Mouse (Mus musculus): Measurements from ENCODE around the gene Ina.
"Not testable (repeated sequence)": the region's sequence is repeated elsewhere in the genome, so short reads cannot be mapped to it uniquely, and the experiment has no call there.

Gene Ina

DNA sequence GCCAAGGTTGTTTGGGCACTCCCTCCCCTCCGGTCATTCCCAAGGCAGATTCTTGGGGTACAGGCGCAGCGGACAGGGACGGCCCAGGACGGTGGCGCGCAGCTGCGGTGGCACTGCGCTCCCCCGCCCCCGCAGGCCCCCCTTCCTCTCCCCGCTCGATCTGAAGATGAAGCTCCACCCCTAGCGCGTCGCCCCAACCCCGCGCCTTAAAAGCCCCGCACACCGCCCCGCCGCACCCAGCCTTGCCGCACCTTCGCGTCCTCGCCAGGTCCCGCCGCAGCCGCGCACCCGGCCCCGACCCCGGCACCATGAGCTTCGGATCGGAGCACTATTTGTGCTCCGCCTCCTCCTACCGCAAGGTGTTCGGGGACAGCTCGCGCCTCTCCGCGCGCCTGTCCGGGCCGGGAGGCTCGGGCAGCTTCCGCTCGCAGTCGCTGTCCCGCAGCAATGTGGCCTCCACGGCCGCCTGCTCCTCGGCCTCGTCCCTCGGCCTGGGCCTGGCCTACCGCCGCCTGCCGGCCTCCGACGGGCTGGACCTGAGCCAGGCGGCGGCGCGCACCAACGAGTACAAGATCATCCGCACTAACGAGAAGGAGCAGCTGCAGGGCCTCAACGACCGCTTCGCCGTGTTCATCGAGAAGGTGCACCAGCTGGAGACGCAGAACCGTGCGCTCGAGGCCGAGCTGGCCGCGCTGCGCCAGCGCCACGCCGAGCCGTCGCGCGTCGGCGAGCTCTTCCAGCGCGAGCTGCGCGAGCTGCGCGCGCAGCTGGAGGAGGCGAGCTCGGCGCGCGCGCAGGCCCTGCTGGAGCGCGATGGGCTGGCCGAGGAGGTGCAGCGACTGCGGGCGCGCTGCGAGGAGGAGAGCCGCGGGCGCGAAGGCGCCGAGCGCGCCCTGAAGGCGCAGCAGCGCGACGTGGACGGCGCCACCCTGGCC, at the start of gene Ina, which contains the start of gene Nt5c2:
Ina (plus strand) TSS at position 252 of the 935 bp plus-strand sequence.
Nt5c2 (minus strand) TSS at position 707 of the 935 bp plus-strand sequence.
- peak; percentile 66 for DNase-seq (ENCODE audit: low spot score)

DNA sequence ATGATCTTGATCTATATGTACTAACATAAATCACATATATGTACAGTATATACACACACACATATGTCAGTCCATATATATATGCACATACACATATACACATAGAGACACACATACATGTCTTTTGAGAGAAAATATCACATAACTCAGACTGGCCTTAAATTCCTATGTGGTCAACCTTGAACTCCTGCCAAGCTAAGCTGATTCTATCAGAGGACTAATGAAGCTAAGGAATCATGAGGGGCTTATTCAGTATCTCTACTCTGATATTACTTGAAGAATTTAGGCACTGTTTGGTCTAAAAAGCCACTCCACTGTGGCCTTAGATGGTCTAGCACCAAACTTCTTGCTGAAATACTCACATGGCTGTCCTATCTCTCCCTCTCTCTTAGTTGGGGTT, 49.0 kb upstream of the Ina start:
- DNase-seq (ENCODE audit: low spot score), result no peak

DNA sequence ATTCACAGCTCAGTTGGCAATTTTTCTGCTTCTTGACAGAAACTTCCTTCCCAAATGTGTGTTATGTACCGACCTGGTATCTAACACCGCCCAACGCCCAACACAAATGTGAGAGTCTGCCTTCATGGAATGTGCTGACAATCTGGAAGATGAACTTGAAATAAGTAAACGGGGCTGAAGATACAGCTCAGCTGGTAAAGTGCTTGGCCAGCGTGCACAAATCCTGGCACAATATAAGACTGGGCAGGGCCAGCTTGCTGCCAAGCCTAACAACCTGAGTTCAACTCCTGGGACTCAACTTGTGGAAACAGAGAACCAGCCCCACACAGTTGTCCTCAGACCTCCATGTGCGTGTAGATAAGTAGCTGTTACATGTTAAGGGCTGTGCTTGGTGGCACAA, 48.2 kb upstream of the Ina start:
- DNase-seq (ENCODE audit: low spot score), result no peak

DNA sequence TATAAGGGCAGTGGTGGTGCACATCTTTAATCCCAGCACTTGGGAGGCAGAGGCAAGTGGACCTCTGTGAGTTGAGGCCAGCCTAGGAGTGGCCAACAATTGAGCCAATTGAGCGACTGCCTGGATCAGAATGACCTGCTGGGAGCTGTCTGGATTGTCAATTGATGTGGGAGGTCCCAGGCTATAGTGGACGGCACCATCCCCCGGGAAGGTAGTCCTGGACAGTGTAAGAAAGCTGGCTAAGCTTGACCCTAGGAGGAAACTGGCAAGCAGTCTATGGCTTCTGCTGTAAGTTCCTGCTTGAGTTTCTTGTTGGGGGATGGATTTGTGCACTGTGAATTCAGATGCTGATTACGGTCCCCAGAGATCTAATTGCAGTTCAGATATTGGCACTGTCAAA, 46.6 kb upstream of the Ina start:
- DNase-seq (ENCODE audit: low spot score), result no peak

DNA sequence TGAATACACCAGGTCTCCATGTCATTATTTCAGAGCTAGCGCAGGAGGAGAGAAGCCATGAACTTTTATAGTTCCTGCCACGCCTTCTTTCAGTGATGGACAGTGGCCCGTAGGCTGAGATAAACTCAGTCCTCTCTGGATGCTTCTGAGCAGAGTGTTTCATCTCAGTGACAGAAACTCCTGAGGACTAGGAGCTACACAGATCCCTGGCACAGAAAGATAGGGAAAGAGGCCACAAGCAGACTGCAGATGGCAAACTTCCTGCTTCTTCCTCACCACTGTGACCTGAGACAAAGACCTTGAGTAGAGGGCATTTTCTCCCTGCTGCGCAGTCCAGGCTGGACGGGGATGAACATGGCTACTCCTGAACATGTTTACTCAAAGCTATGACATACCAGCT, 45.7 kb upstream of the Ina start:
- no peak for DNase-seq (ENCODE audit: low spot score)

DNA sequence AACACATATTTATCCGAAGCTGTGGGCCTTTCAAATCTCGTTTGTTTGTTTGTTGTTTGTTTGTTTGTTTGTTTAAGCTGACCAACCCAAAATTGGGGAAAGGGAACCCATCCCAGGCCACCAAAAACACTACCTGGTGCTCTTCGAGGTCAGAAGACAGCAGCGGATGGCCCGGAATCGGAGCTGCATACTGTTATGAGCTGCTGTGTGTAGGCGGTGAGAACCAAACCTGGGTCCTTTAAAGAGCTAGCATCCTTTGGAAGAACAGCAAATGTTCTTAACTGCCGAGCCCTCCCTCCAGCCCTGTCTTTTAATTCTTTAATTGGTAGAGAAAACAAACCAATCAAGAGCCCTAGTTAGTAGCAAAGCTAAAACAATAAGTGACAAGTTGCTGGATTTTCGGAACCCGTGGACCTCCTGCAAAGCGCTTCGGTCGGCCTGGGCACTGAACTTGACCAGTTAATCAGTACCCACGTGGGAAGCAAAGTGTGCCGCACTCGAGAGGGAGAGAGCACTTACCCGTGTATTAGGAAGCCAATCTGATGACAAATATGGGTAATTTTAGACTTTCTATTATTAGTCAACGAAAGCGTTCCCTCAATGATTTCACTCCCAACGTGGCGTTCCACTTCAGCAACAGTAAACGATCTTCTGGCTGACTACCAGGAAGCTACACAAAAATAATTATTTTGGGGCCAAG, 45.1 kb upstream of the Ina start:
- DNase-seq (ENCODE audit: low spot score), result no peak

DNA sequence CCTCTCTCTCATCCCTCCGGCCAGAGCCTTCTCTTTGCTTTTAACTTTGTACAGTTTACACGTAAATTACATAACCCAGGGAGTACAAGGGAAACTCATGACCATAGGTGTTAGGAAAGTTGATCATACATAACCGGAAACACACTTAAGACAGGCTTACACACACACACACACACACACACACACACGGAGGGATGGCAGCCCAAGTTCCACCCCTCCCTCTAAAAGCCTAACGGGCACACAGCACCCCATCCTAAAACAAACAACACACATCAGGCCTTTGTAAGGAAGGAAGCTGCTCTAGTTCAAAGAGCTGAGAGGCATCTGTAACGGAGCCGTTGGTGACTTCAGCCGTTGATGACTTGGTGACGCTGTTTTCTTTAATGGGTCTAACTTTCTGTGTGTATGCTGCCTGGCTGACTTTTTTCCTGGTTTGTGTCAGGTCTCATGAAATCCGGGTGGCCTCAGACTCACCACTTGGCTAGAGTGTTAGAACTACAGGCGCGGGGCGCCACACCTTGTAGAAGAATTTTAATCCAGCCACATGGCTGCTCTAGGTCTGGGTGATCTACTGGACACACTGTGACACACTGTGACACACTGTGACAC, 44.3 kb upstream of the Ina start:
- no peak for DNase-seq (ENCODE audit: low spot score)

DNA sequence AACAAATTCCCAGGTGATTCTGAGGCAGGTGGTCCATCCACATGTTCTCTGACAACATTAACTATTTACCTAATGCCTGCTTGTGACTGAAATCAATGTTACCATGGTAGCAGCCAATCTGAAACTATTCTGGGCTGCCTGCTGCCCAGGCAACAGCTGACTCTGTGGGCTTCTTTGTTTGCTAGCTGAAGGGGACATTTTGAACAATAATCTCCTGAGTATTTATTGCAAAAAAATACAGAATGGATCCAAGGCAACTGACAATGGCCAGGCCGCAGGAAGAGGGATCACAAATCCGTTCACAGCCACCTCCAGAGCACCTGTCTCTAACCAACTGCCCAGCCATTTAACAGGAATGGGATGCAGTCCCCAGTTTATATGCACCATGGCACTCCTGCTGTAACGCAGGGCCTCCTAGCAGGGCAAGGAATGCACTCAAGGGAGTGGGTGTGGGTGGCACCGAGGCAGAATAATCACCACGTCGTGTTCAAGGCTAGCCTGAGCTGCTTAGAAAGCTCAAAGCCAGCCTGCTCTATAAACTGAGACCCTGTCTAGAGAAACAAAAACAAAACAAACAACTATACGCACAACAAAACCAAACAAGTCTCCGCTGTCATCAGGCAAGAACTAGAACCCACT, 43.3 kb upstream of the Ina start:
- DNase-seq (ENCODE audit: low spot score), result no peak

DNA sequence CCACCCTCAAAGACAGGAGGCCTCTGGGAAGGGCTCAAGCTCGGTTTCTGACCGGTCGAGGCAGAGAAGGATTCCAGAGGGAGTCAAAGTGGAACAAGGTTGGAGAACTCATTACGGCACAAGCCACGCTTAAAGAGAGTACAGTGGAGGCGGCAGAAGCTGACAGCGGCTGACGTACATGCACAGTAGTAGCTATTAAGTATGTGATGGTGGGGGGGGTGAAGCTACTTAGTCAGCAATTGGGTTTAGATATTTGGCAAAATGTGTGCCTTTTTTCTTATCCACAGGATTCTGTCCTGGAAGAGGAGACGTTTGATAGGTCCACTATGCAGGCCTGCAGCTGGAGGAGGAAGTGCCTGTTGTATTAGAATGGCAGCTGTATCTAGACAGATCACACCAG, 42.8 kb upstream of the Ina start:
- DNase-seq (ENCODE audit: low spot score), result no peak

DNA sequence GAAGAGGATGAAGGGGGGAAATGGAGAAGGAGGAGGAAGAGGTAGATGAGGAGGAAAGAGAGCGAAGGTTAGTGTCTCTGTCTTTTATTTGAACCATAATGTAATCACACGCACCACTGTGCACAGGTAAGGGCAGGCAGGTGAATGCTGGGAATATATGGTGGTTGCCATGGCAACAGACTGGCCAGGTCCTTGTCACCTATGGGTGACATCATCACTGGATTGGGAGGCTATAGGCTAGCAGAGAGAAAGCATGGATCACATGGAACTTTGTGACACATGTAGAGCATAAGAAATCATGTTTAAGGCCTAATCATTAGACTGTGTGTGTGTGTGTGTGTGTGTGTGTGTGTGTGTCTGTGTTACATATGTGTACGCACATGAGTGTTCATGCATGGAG, 42.3 kb upstream of the Ina start:
- no peak for DNase-seq (ENCODE audit: low spot score)

DNA sequence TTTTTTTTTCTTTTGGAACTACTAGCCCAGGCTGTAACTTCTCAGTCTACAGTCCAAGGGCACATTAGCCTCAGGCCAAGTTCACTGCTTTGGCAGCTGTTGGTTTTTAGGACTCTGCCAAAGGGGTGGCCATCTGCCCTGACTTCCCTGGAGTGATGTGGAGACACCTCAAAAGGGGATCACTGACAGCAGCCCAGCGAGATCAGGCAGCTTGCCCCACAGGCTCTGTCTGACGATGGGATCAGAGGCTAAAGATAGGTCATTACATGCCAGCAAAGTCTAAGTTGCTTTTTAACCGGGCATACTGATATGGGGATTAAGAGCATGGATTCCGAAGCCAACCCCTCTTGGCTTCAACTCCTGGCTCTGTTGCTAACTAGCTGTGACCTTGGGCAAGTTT, 38.9 kb upstream of the Ina start:
- DNase-seq (ENCODE audit: low spot score), result no peak

DNA sequence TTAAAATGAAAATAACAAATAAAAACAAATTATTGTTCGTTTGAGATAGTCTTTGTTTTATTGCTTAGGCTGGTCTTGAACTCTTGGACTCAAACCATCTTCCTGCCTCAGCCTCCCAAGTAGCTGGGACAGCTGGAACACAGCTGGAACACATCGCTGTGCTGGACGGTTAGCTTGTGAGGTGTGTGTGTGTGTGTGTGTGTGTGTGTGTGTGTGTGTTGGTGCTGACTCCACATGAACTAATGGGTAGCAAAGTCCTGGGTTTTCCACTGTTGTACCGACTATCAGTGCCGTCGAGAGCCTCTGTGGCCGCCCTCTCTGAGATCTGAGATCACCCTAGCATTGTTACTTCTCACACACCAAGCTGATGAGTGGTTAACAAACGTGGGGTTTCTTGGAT, 38.5 kb upstream of the Ina start:
- no peak for DNase-seq (ENCODE audit: low spot score)

DNA sequence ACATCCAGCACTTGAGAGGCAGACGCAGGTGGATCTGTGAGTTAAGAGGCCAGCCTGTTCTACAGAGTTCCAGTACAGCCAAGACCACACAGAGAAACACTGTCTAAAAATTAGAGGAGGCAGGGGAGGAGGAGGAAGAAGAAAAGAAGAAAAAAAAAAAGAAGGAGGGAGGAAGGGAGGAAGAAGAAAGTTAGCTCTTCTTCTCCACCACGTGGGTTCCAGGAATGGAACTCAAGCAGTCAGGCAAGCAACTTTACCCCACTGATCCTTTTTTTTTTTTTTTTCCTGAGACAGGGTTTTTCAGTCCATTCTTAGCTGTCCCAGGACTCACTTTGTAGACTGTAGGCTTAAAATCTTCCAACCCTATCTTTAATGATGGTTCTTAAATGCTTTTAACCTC, 37.8 kb upstream of the Ina start:
- DNase-seq (ENCODE audit: low spot score), result no peak

DNA sequence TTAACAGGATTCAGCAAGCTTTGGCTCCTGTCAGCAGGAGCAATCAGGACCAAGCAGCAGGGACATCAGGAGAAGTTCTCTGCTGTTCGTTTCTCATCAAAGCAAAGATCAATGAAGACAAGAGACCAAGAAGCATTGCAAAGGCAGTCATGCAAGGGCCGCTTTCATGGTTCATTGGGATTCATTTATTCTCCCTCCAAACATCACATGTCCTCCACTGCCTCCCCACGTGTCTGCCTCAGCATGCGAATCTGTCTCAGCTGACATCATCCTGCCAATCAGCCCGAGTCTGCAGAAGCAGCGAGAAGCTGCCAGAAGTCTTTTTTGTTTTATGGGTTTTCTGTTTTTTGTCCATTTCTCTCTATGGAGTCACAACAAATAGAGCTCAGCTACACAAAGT, 37.0 kb upstream of the Ina start:
- no peak for DNase-seq (ENCODE audit: low spot score)

DNA sequence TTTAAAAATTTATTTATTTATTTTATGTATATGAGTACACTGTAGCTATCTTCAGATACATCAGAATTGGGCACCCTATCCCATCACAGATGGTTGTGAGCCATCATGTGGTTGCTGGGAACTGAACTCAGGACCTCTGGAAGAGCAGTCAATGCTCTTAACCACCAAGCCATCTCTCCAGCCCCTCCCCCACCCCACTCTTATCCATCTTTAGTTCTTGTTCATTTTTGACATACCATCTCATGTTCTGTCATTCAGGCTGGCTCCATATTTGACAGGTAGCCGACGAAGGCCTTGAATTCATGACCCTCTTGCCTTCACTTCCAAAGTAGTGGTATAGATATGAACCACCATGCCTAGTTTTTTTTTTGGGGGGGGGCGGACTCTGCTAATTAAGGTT, 36.4 kb upstream of the Ina start:
- DNase-seq (ENCODE audit: low spot score), result not testable (repeated sequence)

DNA sequence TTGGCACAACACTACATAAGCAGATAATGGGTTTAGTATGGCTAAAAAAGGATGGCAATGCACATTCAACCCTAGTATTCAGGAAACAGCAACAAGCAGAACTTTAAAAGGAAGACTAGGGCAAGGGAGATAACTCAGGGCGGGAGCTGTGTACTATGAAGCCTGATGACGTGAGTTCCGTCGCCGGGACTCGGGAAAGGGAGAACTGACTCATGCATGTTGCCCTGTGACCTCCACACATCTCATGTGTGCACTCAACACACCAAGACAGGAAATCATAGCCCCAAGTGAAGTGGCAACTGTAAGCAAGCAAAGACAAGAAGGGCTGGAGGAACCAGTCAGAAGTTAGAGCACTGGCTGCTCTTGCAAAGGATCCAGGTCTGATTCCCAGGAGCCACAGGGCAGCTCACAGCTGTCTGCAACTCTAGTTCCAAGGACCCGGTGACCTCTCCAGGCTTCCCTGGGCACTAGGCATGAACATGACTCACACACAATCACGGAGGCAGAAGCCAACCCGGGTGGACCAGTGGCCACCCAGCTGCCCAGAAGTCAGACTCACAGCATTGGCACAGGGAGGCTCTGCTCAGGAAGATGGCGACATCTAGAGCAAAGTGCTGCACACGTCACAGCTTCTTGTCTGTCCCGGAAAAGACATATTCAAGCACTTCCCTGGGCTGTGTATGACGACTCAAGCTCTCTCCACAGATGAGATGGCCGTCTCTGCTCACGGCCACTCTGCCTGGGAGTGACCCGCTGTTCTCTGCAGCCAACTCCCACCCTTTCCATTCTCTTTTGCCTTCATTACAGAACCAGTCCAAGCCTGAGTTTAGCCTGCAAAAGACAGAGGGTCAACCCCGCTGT, 35.3 kb upstream of the Ina start:
- DNase-seq (ENCODE audit: low spot score), result no peak

DNA sequence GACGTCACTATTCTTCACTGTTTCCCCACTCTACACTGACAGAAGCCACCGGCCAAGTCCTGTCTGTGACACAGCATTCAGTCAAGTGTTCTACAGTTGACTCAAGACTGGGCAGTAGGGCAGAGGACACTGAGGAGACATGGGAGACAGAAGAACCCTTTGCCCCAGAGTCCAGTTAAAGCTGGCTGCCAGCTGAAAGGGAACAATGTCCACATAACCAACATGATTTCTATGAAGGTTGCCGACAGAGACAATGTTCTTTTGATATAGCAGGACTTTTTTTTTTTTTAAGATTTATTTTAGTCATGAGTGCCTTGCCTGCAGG, 34.8 kb upstream of the Ina start:
- DNase-seq (ENCODE audit: low spot score), result no peak

DNA sequence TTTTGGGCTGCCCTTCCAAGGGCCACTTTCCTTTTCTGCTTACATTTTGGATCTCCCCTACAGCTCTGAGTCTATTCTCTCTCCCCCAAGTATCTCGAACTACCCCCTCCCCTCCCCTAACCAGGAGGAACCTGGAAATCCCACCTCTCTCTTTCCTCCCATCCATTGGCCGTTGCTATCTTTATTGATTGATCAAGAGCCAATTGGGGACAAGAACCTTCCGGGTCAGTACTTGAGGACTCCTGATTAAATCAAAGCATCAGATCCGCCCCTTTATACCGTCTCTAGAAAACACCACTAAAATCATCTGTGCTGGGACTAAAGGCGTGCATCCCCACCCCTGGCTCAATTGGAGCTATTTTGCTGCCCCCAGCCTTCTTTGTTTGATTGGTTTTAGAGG, 33.0 kb upstream of the Ina start:
- no peak for DNase-seq (ENCODE audit: low spot score)

DNA sequence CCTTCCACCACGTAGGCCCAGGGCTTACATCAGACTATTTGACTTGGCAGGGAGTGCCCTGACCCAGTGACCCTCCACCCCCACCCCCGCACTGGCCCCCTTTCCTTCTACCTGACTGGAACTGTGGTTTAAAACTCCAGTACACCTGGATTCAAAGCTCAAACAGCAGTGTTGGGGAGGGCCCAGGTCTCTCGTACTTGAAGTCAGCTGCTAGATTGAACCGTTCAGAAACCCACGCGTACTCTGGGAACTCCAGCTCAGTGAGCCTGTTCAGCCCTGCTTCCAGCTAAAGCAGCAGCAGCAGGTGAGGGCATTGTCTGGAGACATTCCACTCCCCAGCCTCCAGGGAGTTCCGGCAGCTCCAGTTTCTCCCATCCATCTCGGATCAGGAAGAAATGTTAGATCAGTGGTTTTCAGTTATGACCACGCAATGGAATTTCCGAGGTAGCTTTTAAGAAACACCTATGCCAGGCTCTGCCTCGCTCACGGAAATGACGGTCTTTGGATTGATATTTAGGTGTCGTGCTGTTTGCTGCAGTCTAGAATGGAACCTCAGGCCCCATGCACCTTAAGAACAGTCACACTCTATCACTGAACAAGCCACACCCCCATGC, 31.0 kb upstream of the Ina start:
- DNase-seq (ENCODE audit: low spot score), result no peak

DNA sequence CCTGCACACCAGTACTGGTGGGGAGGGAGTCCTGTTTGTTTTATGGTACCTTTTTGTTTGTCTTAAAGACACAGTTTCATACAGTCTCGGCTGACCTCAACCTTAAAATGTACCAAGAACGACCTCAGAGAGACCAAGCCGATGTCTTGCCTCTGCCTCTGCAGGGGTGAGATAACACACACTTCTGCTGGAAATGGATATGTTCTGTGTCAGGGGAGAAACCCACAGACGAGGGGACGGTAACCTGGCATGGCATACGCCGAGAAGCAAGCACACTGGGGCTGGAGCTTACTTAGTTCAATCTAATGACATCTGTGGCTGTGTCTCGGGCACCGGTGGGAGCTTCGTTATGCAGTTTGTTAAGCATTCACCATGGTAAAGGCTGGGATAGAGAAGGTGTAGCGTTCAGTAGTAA, 30.5 kb upstream of the Ina start:
- DNase-seq (ENCODE audit: low spot score), result no peak
